In genomic region chr2:33853011-33853976, GRCm38 (mm10) we compare ENCODE assay signal across 9 mouse cellular contexts. TPM values are rescaled to one million over a fixed set of nuclear protein-coding genes. Genes with fewer than 3 reads are reported as not detected.
A peak's percentile ranks its signal among the peaks of the same experiment; 100 is the strongest.
DNase-seq lines count a peak whose midpoint lies in the region; ATAC-seq and TF ChIP-seq lines count a peak whose summit lies in the region.
"Had no signal": no experiment of that assay in that cellular context is flagged by ENCODE, and none has a peak within 500 bp of the region (broad histone marks: within the 10 kb centered on the region; RNA-seq: fewer than 3 reads in every experiment).

No protein-coding gene starts in this region.

- H3K4me3 ChIP-seq in heart, embryonic 11.5 days (ENCODE audit: low read depth, low read length) = no peak overlapping the region
- no peak overlapping the region for H3K4me3 ChIP-seq in thymus, adult 2 months (ENCODE audit: control insufficient read depth, insufficient read depth, low read length)
- peak overlapping the region; percentile 11; the same call in 1 of the 2 replicates for H3K4me3 ChIP-seq in liver, embryonic 13.5 days (replicated peaks)
- no peak overlapping the region for H3K4me3 ChIP-seq in stomach, embryonic 16.5 days (replicated peaks; ENCODE audit: low read length)
- H3K4me3 ChIP-seq: limb, embryonic 13.5 days had no signal

- H3K36me3 ChIP-seq in heart, embryonic 11.5 days (ENCODE audit: control insufficient read depth, insufficient read depth, low read length) = no peaks in the 10 kb centered on the region
- H3K36me3 ChIP-seq in thymus, adult 2 months (ENCODE audit: control insufficient read depth, insufficient read depth, low read length) = no peaks in the 10 kb centered on the region; the same call in 1 of the 2 replicates
- 0 out of 2 replicates have a peak, but pooled peaks cover 5% of the 10 kb centered on the region for H3K36me3 ChIP-seq in liver, embryonic 13.5 days
- H3K36me3 ChIP-seq in stomach, embryonic 16.5 days (ENCODE audit: control insufficient read depth, insufficient read depth, low read length) = no peaks in the 10 kb centered on the region

- no peak for TF ChIP-seq CTCF in thymus, adult 2 months (IDR thresholded peaks at IDR 0.05; ENCODE audit: borderline replicate concordance, control insufficient read depth, extremely low read depth, insufficient read depth, low read length, poor library complexity)

- H3K4me2 ChIP-seq in heart, embryonic 11.5 days = no peak overlapping the region
- peak overlapping the region; percentile 54 for H3K4me2 ChIP-seq in liver, embryonic 13.5 days
- H3K4me2 ChIP-seq in stomach, embryonic 16.5 days (ENCODE audit: low read depth, low read length) = no peak overlapping the region
- H3K4me2 ChIP-seq: limb, embryonic 13.5 days had no signal

- TF ChIP-seq POLR2A in thymus, adult 2 months (IDR thresholded peaks at IDR 0.05; ENCODE audit: control insufficient read depth, extremely low read depth, insufficient read depth, low read length, poor library complexity) = no peak

- DNase-seq in heart, postnatal 4 days = no peak
- DNase-seq in thymus, postnatal 0 days (ENCODE audit: low spot score) = peak; percentile 30
- no peak for DNase-seq in thymus, adult 2 months
- peak; percentile 79 for DNase-seq in liver, embryonic 13.5 days
- no peak for DNase-seq in cerebellum, adult 9-10 months
- no peak for DNase-seq in testis, postnatal 10 days (ENCODE audit: low spot score)

- no peaks in the 10 kb centered on the region for H3K9me3 ChIP-seq in heart, embryonic 11.5 days (replicated peaks; ENCODE audit: control insufficient read depth, low read length)
- no peaks in the 10 kb centered on the region for H3K9me3 ChIP-seq in liver, embryonic 13.5 days (replicated peaks)
- H3K9me3 ChIP-seq in stomach, embryonic 16.5 days (replicated peaks; ENCODE audit: control insufficient read depth, low read length) = no peaks in the 10 kb centered on the region
- H3K9me3 ChIP-seq: limb, embryonic 13.5 days had no signal

- H3K4me1 ChIP-seq in heart, embryonic 11.5 days (ENCODE audit: control insufficient read depth, insufficient read depth, low read length) = peaks cover 14% of the 10 kb centered on the region; the same call in 1 of the 2 replicates
- H3K4me1 ChIP-seq in thymus, adult 2 months (replicated peaks; ENCODE audit: control insufficient read depth, insufficient read depth, low read length) = peaks cover 38% of the 10 kb centered on the region
- H3K4me1 ChIP-seq in liver, embryonic 13.5 days (replicated peaks) = peaks cover 95% of the 10 kb centered on the region
- H3K4me1 ChIP-seq in stomach, embryonic 16.5 days (ENCODE audit: control insufficient read depth, insufficient read depth, low read length) = 0 out of 2 replicates have a peak, but pooled peaks cover 6% of the 10 kb centered on the region

- peak; percentile 93 for ATAC-seq in heart, embryonic 11.5 days (replicated peaks; ENCODE audit: insufficient number of reproducible peaks, low FRiP score, low TSS enrichment)
- peak; percentile 98 for ATAC-seq in liver, embryonic 13.5 days (ENCODE audit: low read depth)
- ATAC-seq in stomach, embryonic 16.5 days (ENCODE audit: insufficient read depth, low FRiP score) = 0 out of 2 replicates have a peak, but pooled peaks have one; percentile 53

- peak overlapping the region; percentile 5; the same call in 1 of the 2 replicates for H3K9ac ChIP-seq in heart, embryonic 11.5 days (ENCODE audit: low read depth, low read length)
- peak overlapping the region; percentile 65 for H3K9ac ChIP-seq in liver, embryonic 13.5 days
- H3K9ac ChIP-seq in stomach, embryonic 16.5 days (ENCODE audit: low read length) = no peak overlapping the region
- H3K9ac ChIP-seq: limb, embryonic 13.5 days had no signal

- H3K27ac ChIP-seq in heart, embryonic 11.5 days (ENCODE audit: low read depth, low read length) = peak overlapping the region; percentile 65; the same call in 1 of the 2 replicates
- H3K27ac ChIP-seq in thymus, adult 2 months (ENCODE audit: control insufficient read depth, insufficient read depth, low read length) = no peak overlapping the region
- peak overlapping the region; percentile 96 for H3K27ac ChIP-seq in liver, embryonic 13.5 days
- no peak overlapping the region for H3K27ac ChIP-seq in stomach, embryonic 16.5 days (ENCODE audit: low read length)
- H3K27ac ChIP-seq: limb, embryonic 13.5 days had no signal

- WGBS in heart, embryonic 11.5 days (ENCODE audit: insufficient replicate concordance) = 61% methylated on average over 11 of the region's 11 CpGs
- 57% methylated on average over 11 of the region's 11 CpGs for WGBS in thymus, adult 2 months
- WGBS in liver, embryonic 13.5 days (ENCODE audit: insufficient replicate concordance) = 34% methylated on average over 11 of the region's 11 CpGs
- 70% methylated on average over 11 of the region's 11 CpGs for WGBS in stomach, embryonic 16.5 days

- H3K27me3 ChIP-seq in heart, embryonic 11.5 days (ENCODE audit: control insufficient read depth, insufficient read depth, low read length) = peaks cover 8% of the 10 kb centered on the region; the same call in 1 of the 2 replicates
- no peaks in the 10 kb centered on the region for H3K27me3 ChIP-seq in thymus, adult 2 months (ENCODE audit: control insufficient read depth, insufficient read depth, low read length)
- H3K27me3 ChIP-seq in liver, embryonic 13.5 days = no peaks in the 10 kb centered on the region
- H3K27me3 ChIP-seq in stomach, embryonic 16.5 days (ENCODE audit: control insufficient read depth, insufficient read depth, low read length) = no peaks in the 10 kb centered on the region
- H3K27me3 ChIP-seq: limb, embryonic 13.5 days had no signal

RNA-seq across cellular contexts. Expression of gene Mvb12b, which starts 34.5 kb away (rescaled TPM):
- polyA plus RNA-seq in heart, embryonic 11.5 days (2014; fragmentation: Nextera tagmentation; extraction: Ambion mirVana) = 12.4 and 12.6 TPM in 2 replicates
- total RNA-seq in heart, postnatal 4 days (2021) = 10 to 100 TPM; 28.1 to 29.3 TPM
- 50.4 and 56.8 TPM in 2 replicates for polyA plus RNA-seq in thymus, postnatal 0 days (2015; fragmentation: Nextera tagmentation; extraction: Ambion mirVana)
- polyA plus RNA-seq in thymus, adult 2 months (2012; rRNA removed) = 79.3 and 94.9 TPM in 2 replicates
- polyA plus RNA-seq in liver, embryonic 13.5 days (2015; fragmentation: Nextera tagmentation; extraction: Ambion mirVana) = 11.8 and 14.5 TPM in 2 replicates
- polyA plus RNA-seq in stomach, embryonic 16.5 days (2015; fragmentation: Nextera tagmentation; extraction: Ambion mirVana) = 8.5 and 11.9 TPM in 2 replicates

Comparison
In these comparisons a context has a peak if more than half of its experiments do, and no peak if none do; other contexts are left out.
1. DNase-seq: peak in thymus, postnatal 0 days (single experiment) and liver, embryonic 13.5 days (single experiment); none in heart, postnatal 4 days (single experiment), thymus, adult 2 months (single experiment), cerebellum, adult 9-10 months (single experiment) and testis, postnatal 10 days (single experiment).
2. H3K27ac ChIP-seq: peak in heart, embryonic 11.5 days (single experiment) and liver, embryonic 13.5 days (single experiment); none in thymus, adult 2 months (single experiment) and stomach, embryonic 16.5 days (single experiment).
3. Peak in every context shown above with its lines, with median percentiles within 50 percentile points of each other: ATAC-seq.